12 mouse cellular contexts compared by ENCODE assay signal in the genomic region with DNA sequence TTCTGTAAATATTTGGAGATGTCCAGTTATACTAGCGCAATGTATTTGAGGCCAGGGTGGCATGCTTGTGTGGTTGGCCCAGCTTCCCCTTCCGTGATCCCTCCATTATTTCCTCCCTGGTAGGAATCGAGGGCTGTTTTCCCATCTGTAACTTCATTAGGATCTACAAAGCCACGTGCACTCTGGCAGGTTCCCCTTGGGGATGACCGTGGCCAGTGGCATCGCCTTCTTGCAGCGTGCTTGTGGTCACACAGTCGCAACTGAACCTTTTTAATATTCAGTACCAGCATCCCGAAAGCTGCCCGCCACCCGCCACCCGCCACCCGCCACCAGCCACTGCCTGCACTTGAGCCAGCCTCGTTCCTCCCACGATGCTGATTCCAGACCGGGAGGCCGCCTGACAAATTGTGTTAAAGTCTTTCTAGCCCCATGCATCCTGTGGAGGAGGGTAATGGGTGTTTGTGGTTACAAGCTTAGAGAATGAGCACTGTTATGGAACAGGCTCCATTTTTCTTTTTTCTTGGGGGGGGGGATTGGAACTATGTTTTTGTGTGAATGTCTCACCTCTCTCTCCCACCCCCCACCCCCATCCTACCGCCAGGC. TPM values are rescaled to one million over a fixed set of nuclear protein-coding genes. Genes with fewer than 3 reads are reported as not detected.
DNase-seq lines count a peak whose midpoint lies in the region; ATAC-seq lines count a peak whose summit lies in the region.
"Had no signal": no experiment of that assay in that cellular context is flagged by ENCODE, and none has a peak within 500 bp of the region (broad histone marks: within the 10 kb centered on the region; RNA-seq: fewer than 3 reads in every experiment).

No protein-coding gene starts in this region.

- no peak overlapping the region for H3K4me3 ChIP-seq in liver, embryonic 15.5 days (replicated peaks)
- H3K4me3 ChIP-seq in liver, embryonic 12.5 days, result no peak overlapping the region
- no peak overlapping the region for H3K4me3 ChIP-seq in forebrain, embryonic 11.5 days (ENCODE audit: low read depth, low read length)
- H3K4me3 ChIP-seq: layer of hippocampus, adult 2 months; neural tube, embryonic 13.5 days had no signal

- 0 out of 2 replicates have a peak overlapping the region, but pooled peaks have one; percentile 6 for H3K27ac ChIP-seq in liver, embryonic 15.5 days (replicated peaks)
- H3K27ac ChIP-seq in liver, embryonic 12.5 days, result no peak overlapping the region
- no peak overlapping the region for H3K27ac ChIP-seq in forebrain, embryonic 11.5 days (ENCODE audit: low read depth, low read length)
- H3K27ac ChIP-seq: layer of hippocampus, adult 2 months; neural tube, embryonic 13.5 days had no signal

- no peak overlapping the region for H3K9ac ChIP-seq in liver, embryonic 15.5 days
- H3K9ac ChIP-seq in liver, embryonic 12.5 days, result no peak overlapping the region
- H3K9ac ChIP-seq in forebrain, embryonic 11.5 days (ENCODE audit: low read length), result no peak overlapping the region
- H3K9ac ChIP-seq: neural tube, embryonic 13.5 days had no signal

- 26% methylated on average over 18 of the region's 18 CpGs for WGBS in liver, embryonic 15.5 days (ENCODE audit: insufficient replicate concordance)
- WGBS in liver, embryonic 12.5 days (ENCODE audit: insufficient replicate concordance), result 27% methylated on average over 18 of the region's 18 CpGs
- whole genome bisulfite sequencing in forebrain, embryonic 11.5 days, result 77% methylated on average over 18 of the region's 18 CpGs

- no peaks in the 10 kb centered on the region for H3K9me3 ChIP-seq in liver, embryonic 15.5 days (replicated peaks)
- no peaks in the 10 kb centered on the region for H3K9me3 ChIP-seq in liver, embryonic 12.5 days (replicated peaks)
- H3K9me3 ChIP-seq in forebrain, embryonic 11.5 days (ENCODE audit: control insufficient read depth, low read length), result no peaks in the 10 kb centered on the region
- H3K9me3 ChIP-seq: neural tube, embryonic 13.5 days had no signal

- H3K36me3 ChIP-seq in liver, embryonic 15.5 days (replicated peaks), result no peaks in the 10 kb centered on the region
- no peaks in the 10 kb centered on the region for H3K36me3 ChIP-seq in liver, embryonic 12.5 days
- H3K36me3 ChIP-seq in forebrain, embryonic 11.5 days (ENCODE audit: control insufficient read depth, insufficient read depth, low read length), result no peaks in the 10 kb centered on the region
- H3K36me3 ChIP-seq: neural tube, embryonic 13.5 days had no signal

- peaks cover 7% of the 10 kb centered on the region; the same call in 1 of the 2 replicates for H3K27me3 ChIP-seq in liver, embryonic 15.5 days
- peaks cover 23% of the 10 kb centered on the region for H3K27me3 ChIP-seq in liver, embryonic 12.5 days (replicated peaks)
- no peaks in the 10 kb centered on the region for H3K27me3 ChIP-seq in forebrain, embryonic 11.5 days (ENCODE audit: control insufficient read depth, insufficient read depth, low read length)
- H3K27me3 ChIP-seq: neural tube, embryonic 13.5 days had no signal

- no peak overlapping the region for H3K4me2 ChIP-seq in liver, embryonic 15.5 days
- H3K4me2 ChIP-seq in liver, embryonic 12.5 days, result no peak overlapping the region
- no peak overlapping the region for H3K4me2 ChIP-seq in forebrain, embryonic 11.5 days (ENCODE audit: low read depth, low read length, severe bottlenecking)
- H3K4me2 ChIP-seq: neural tube, embryonic 13.5 days had no signal

- peaks cover 29% of the 10 kb centered on the region for H3K4me1 ChIP-seq in liver, embryonic 15.5 days (replicated peaks)
- peaks cover 35% of the 10 kb centered on the region for H3K4me1 ChIP-seq in liver, embryonic 12.5 days
- H3K4me1 ChIP-seq in forebrain, embryonic 11.5 days (replicated peaks; ENCODE audit: control insufficient read depth, insufficient read depth, low read length), result no peaks in the 10 kb centered on the region

- no peak for ATAC-seq in liver, embryonic 15.5 days (ENCODE audit: insufficient read depth)
- no peak for ATAC-seq in liver, embryonic 12.5 days
- peak; percentile 19 for ATAC-seq in CD4-positive, CD25-positive, alpha-beta regulatory T cell, adult 4 months
- no peak for ATAC-seq in forebrain, embryonic 11.5 days (replicated peaks; ENCODE audit: low FRiP score)

- peak; percentile 46 for DNase-seq in 3134 (ENCODE audit: extremely low read depth, insufficient read length, low spot score)
- peak; percentile 51 for DNase-seq in induced T-regulatory cell, adult 2 months (ENCODE audit: low read depth)
- no peak for DNase-seq in left cerebral cortex, adult 18-20 months (ENCODE audit: low spot score in 2 of 2)
- DNase-seq in heart, postnatal 14 days, result no peak
- DNase-seq in forebrain, embryonic 11.5 days (ENCODE audit: low spot score), result no peak
- DNase-seq: adrenal gland, adult 8-10 months; cerebellum, adult 9-11 months had no signal

- intact Hi-C loops in heart, postnatal 14 days (cut with DNase I), result no loop called here

RNA-seq across cellular contexts. Expression of a gene that starts 12.3 kb away (rescaled TPM):
- polyA plus RNA-seq in liver, embryonic 15.5 days (2015; fragmentation: Nextera tagmentation; extraction: Ambion mirVana), result 0.15 and 0.31 TPM in 2 replicates
- polyA plus RNA-seq in liver, embryonic 12.5 days (2016; fragmentation: Nextera tagmentation; extraction: Ambion mirVana), result 0.39 and 0.44 TPM in 2 replicates
- polyA plus RNA-seq in CD4-positive, CD25-positive, alpha-beta regulatory T cell, adult 4 months (2017; shearing (Covaris generic)), result 100 to 1,000 TPM; 277 to 361 TPM
- total RNA-seq in left cerebral cortex, adult 18-20 months (2021), result under 1 TPM in 1 of 2 experiments, not detected in 1; 0.49 TPM
- under 1 TPM; 0.45 to 0.80 TPM for total RNA-seq in heart, postnatal 14 days (2021)
- polyA plus RNA-seq in forebrain, embryonic 11.5 days (2014; fragmentation: Nextera tagmentation; extraction: Ambion mirVana), result 0.31 TPM in 1 of 2 replicates, not detected in the other
- total RNA-seq: layer of hippocampus, adult 2 months had no signal
- polyA plus RNA-seq: neural tube, embryonic 13.5 days had no signal

RNA-seq across cellular contexts. Expression of a gene that starts 53.5 kb away (rescaled TPM):
- 0.29 and 0.46 TPM in 2 replicates for polyA plus RNA-seq in liver, embryonic 15.5 days (2015; fragmentation: Nextera tagmentation; extraction: Ambion mirVana)
- 0.17 and 0.39 TPM in 2 replicates for polyA plus RNA-seq in liver, embryonic 12.5 days (2016; fragmentation: Nextera tagmentation; extraction: Ambion mirVana)
- under 1 TPM in 1 of 2 experiments, not detected in 1; 0.35 TPM for polyA plus RNA-seq in CD4-positive, CD25-positive, alpha-beta regulatory T cell, adult 4 months (2017; shearing (Covaris generic))
- under 1 TPM; 0.14 to 0.16 TPM for total RNA-seq in left cerebral cortex, adult 18-20 months (2021)
- under 1 TPM in 1 of 2 experiments, not detected in 1; 0.15 TPM for total RNA-seq in heart, postnatal 14 days (2021)
- 0.27 and 0.65 TPM in 2 replicates for polyA plus RNA-seq in forebrain, embryonic 11.5 days (2014; fragmentation: Nextera tagmentation; extraction: Ambion mirVana)
- total RNA-seq: layer of hippocampus, adult 2 months had no signal

Comparison
In these comparisons a context has a peak if more than half of its experiments do, and no peak if none do; other contexts are left out.
1. DNase-seq: peak in 3134 (single experiment) and induced T-regulatory cell, adult 2 months (single experiment); none in left cerebral cortex, adult 18-20 months (0 of 2), heart, postnatal 14 days (0 of 2) and forebrain, embryonic 11.5 days (single experiment).
2. RNA of a gene that starts 12.3 kb away (polyA plus RNA-seq): 277 to 361 TPM in CD4-positive, CD25-positive, alpha-beta regulatory T cell, adult 4 months; 0.39 to 0.44 TPM in liver, embryonic 12.5 days, 0.15 to 0.31 TPM in liver, embryonic 15.5 days and 0.31 TPM in forebrain, embryonic 11.5 days; every median in the first group is over 100 times any median in the second.